Comparison of ENCODE assay signal across 11 mouse cellular contexts in the genomic region with DNA sequence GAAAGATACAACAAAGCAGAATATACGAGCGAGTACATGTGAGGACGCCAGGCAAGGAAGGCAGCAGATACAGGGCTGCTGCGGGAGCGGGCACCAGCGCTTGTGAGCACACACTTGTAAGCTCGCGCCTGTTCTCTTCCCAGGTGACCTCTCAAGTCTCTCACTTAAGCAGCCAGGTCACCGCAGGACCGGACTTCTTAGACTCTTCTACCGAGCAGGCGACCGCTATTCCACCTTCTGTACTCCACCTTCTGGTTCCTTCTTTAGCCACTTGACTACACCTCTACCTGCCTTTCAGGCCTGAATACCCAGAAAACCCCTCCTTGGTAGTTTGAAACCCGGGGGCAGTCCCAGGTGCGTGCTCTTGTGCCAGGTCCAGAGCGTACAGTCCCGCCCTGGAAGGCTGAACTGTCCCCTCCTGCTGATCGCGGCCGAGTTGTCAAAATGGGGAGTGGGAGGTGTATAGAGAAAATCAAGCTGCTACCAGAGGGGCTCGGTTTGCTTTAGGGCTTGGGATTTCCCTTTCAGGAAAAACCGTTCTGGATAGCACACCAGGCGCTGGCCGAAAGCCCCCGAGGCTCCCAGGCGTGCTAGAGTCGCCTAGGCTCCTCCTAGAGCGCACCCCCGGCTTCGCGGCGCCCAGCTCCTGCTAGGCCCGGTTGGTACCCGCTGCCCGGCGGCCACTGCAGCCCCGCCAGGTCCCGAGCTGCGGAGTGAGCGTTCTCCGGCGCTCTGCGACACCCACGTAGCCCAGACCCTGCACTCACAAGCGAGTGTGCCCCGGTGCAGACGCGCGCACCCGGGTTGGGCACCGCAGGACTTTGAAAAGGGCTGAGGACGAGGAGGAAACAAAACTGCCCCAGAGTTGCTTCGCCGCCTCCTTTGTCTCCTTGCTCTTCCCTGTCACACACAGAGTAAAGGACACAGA. TPM values are rescaled to one million over a fixed set of nuclear protein-coding genes. Genes with fewer than 3 reads are reported as not detected.
A peak's percentile ranks its signal among the peaks of the same experiment; 100 is the strongest.
DNase-seq lines count a peak whose midpoint lies in the region; ATAC-seq and TF ChIP-seq lines count a peak whose summit lies in the region.
"Had no signal": no experiment of that assay in that cellular context is flagged by ENCODE, and none has a peak within 500 bp of the region (broad histone marks: within the 10 kb centered on the region; RNA-seq: fewer than 3 reads in every experiment).

No protein-coding gene starts in this region.

- under 1% methylated on average over 54 of the region's 54 CpGs for WGBS in midbrain, embryonic 10.5 days
- under 1% methylated on average over 54 of the region's 54 CpGs for WGBS in midbrain, postnatal 0 days
- WGBS in hindbrain, embryonic 14.5 days: under 1% methylated on average over 54 of the region's 54 CpGs
- WGBS in neural tube, embryonic 14.5 days: under 1% methylated on average over 53 of the region's 54 CpGs

- H3K4me2 ChIP-seq in midbrain, postnatal 0 days (ENCODE audit: low read depth, low read length, poor library complexity, severe bottlenecking): no peak overlapping the region
- H3K4me2 ChIP-seq in hindbrain, embryonic 14.5 days (replicated peaks): peak overlapping the region; percentile 35
- no peak overlapping the region; the same call in 1 of the 2 replicates for H3K4me2 ChIP-seq in neural tube, embryonic 14.5 days (ENCODE audit: low read depth, low read length)

- no peak overlapping the region for H3K27ac ChIP-seq in midbrain, embryonic 10.5 days (replicated peaks)
- no peak overlapping the region for H3K27ac ChIP-seq in midbrain, postnatal 0 days (ENCODE audit: low read depth, low read length)
- H3K27ac ChIP-seq in hindbrain, embryonic 14.5 days: peak overlapping the region; percentile 74
- H3K27ac ChIP-seq in neural tube, embryonic 14.5 days (ENCODE audit: low read depth, low read length): peak overlapping the region; percentile 50; the same call in 1 of the 2 replicates

- no peaks in the 10 kb centered on the region for H3K36me3 ChIP-seq in midbrain, embryonic 10.5 days
- H3K36me3 ChIP-seq in midbrain, postnatal 0 days (ENCODE audit: insufficient read depth, low read length): no peaks in the 10 kb centered on the region
- no peaks in the 10 kb centered on the region for H3K36me3 ChIP-seq in hindbrain, embryonic 14.5 days (replicated peaks; ENCODE audit: control insufficient read depth, insufficient read depth)
- H3K36me3 ChIP-seq in neural tube, embryonic 14.5 days (ENCODE audit: control insufficient read depth, insufficient read depth, low read length): no peaks in the 10 kb centered on the region

- H3K4me3 ChIP-seq in midbrain, embryonic 10.5 days: peak overlapping the region; percentile 39
- H3K4me3 ChIP-seq in midbrain, postnatal 0 days (ENCODE audit: low read depth, low read length): no peak overlapping the region
- H3K4me3 ChIP-seq in hindbrain, embryonic 14.5 days (replicated peaks; ENCODE audit: low read length): peak overlapping the region; percentile 14
- H3K4me3 ChIP-seq in neural tube, embryonic 14.5 days (ENCODE audit: low read depth, low read length): no peak overlapping the region
- H3K4me3 ChIP-seq: myocyte had no signal

- DNase-seq in cerebellum, postnatal 14 days: peak; percentile 20 to 38
- DNase-seq in midbrain, embryonic 10.5 days (ENCODE audit: low spot score): peak; percentile 71
- DNase-seq in midbrain, postnatal 0 days (ENCODE audit: low spot score): no peak
- DNase-seq in hindbrain, embryonic 14.5 days (ENCODE audit: low spot score): peak; percentile 28
- no peak for DNase-seq in MN1 (ENCODE audit: low spot score)
- DNase-seq in adrenal gland, adult 8-10 months: no peak

- H3K9ac ChIP-seq in midbrain, postnatal 0 days (replicated peaks; ENCODE audit: low read length, poor library complexity, severe bottlenecking): no peak overlapping the region
- H3K9ac ChIP-seq in hindbrain, embryonic 14.5 days: no peak overlapping the region; the same call in 1 of the 2 replicates
- no peak overlapping the region for H3K9ac ChIP-seq in neural tube, embryonic 14.5 days (replicated peaks; ENCODE audit: low read depth, low read length)

- ATAC-seq in cerebellum, adult (ENCODE audit: insufficient number of reproducible peaks, low FRiP score, low TSS enrichment): no peak
- ATAC-seq in midbrain, postnatal 0 days (ENCODE audit: low FRiP score): no peak
- no peak for ATAC-seq in hindbrain, embryonic 14.5 days (ENCODE audit: low FRiP score)
- no peak for ATAC-seq in neural tube, embryonic 14.5 days (ENCODE audit: low read depth)

- no peak for TF ChIP-seq CTCF in midbrain, postnatal 0 days (IDR thresholded peaks at IDR 0.05)

- H3K27me3 ChIP-seq in midbrain, embryonic 10.5 days (ENCODE audit: low read depth, poor library complexity, severe bottlenecking): peaks cover 100% of the 10 kb centered on the region
- H3K27me3 ChIP-seq in midbrain, postnatal 0 days (ENCODE audit: insufficient read depth, low read length): peaks cover 64% of the 10 kb centered on the region
- H3K27me3 ChIP-seq in hindbrain, embryonic 14.5 days (ENCODE audit: control insufficient read depth, insufficient read depth, low read length): peaks cover 93% of the 10 kb centered on the region
- H3K27me3 ChIP-seq in neural tube, embryonic 14.5 days (ENCODE audit: control insufficient read depth, insufficient read depth, low read length): peaks cover 61% of the 10 kb centered on the region

- no peaks in the 10 kb centered on the region for H3K9me3 ChIP-seq in midbrain, embryonic 10.5 days (replicated peaks)
- H3K9me3 ChIP-seq in midbrain, postnatal 0 days (ENCODE audit: low read length): no peaks in the 10 kb centered on the region
- H3K9me3 ChIP-seq in hindbrain, embryonic 14.5 days (ENCODE audit: control insufficient read depth, low read length): no peaks in the 10 kb centered on the region
- H3K9me3 ChIP-seq in neural tube, embryonic 14.5 days (ENCODE audit: control insufficient read depth, low read length): no peaks in the 10 kb centered on the region

- peaks cover 34% of the 10 kb centered on the region for H3K4me1 ChIP-seq in midbrain, embryonic 10.5 days
- H3K4me1 ChIP-seq in midbrain, postnatal 0 days (ENCODE audit: insufficient read depth, low read length): no peaks in the 10 kb centered on the region
- H3K4me1 ChIP-seq in hindbrain, embryonic 14.5 days (replicated peaks; ENCODE audit: control insufficient read depth, insufficient read depth, low read length): peaks cover 5% of the 10 kb centered on the region; the same call in 1 of the 2 replicates
- H3K4me1 ChIP-seq in neural tube, embryonic 14.5 days (ENCODE audit: control insufficient read depth, insufficient read depth, low read length): 0 out of 2 replicates have a peak, but pooled peaks cover 5% of the 10 kb centered on the region

RNA-seq across cellular contexts. Expression of a gene that starts 2.0 kb away (rescaled TPM):
- 0.77 and 1.5 TPM in 2 replicates for polyA plus RNA-seq in midbrain, embryonic 10.5 days (2016; fragmentation: Nextera tagmentation; extraction: Ambion mirVana)
- total RNA-seq in midbrain, postnatal 0 days (2014; rRNA removed): 3.3 and 5.0 TPM in 2 replicates
- 2.4 and 4.5 TPM in 2 replicates for polyA plus RNA-seq in midbrain, postnatal 0 days (2015; fragmentation: Nextera tagmentation; extraction: Ambion mirVana)
- 9.2 and 10.6 TPM in 2 replicates for polyA plus RNA-seq in hindbrain, embryonic 14.5 days (2014; fragmentation: Nextera tagmentation; extraction: Ambion mirVana)
- 10.0 and 13.5 TPM in 2 replicates for polyA plus RNA-seq in neural tube, embryonic 14.5 days (2014; fragmentation: Nextera tagmentation; extraction: Ambion mirVana)
- not detected for total RNA-seq in adrenal gland, adult 8-10 months (2022)
- total RNA-seq: hematopoietic stem cell, adult 5-6 weeks had no signal
- polyA plus RNA-seq: myocyte; testis, adult 2 months had no signal

Comparison
In these comparisons a context has a peak if more than half of its experiments do, and no peak if none do; other contexts are left out.
1. DNase-seq: peak in cerebellum, postnatal 14 days (2 of 2), midbrain, embryonic 10.5 days (single experiment) and hindbrain, embryonic 14.5 days (single experiment); none in midbrain, postnatal 0 days (single experiment), MN1 (single experiment) and adrenal gland, adult 8-10 months (single experiment).
2. H3K4me3 ChIP-seq: peak in midbrain, embryonic 10.5 days (single experiment) and hindbrain, embryonic 14.5 days (single experiment); none in midbrain, postnatal 0 days (single experiment) and neural tube, embryonic 14.5 days (single experiment).
3. H3K27ac ChIP-seq: peak in hindbrain, embryonic 14.5 days (single experiment) and neural tube, embryonic 14.5 days (single experiment); none in midbrain, embryonic 10.5 days (single experiment) and midbrain, postnatal 0 days (single experiment).